Mouse (Mus musculus): Measurements from ENCODE around the gene Tmem183a.

The Tmem183a gene

GRCm38 (mm10) chr1:134344005-134344950, 17.5 kb downstream of the Tmem183a start:
- DNase-seq (ENCODE audit: low spot score): peak; percentile 94

DNA sequence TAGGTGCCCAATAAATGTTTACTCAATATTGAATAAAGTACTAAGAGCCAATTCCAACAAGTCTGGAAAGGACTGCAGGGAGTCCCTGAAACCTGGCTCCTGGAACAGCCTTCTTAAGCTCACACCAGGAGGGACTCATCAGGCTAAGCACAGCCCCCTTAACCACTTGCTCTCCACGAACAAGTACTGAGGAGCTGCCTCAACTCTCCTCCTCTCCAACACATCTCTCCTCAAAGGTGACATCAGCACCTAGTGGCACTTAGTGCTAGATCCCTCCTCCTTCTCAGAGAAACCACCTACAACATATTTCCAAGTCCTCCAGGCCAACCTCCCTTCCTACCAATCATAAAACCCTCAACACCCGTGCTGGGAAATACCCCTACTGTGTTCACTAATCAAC, 18.2 kb downstream of the Tmem183a start:
- DNase-seq (ENCODE audit: low spot score): no peak

- DNase-seq (ENCODE audit: low spot score): no peak
These were observed 18.9 kb downstream of the Tmem183a start for GRCm38 (mm10) chr1:134342781-134343310.

DNA sequence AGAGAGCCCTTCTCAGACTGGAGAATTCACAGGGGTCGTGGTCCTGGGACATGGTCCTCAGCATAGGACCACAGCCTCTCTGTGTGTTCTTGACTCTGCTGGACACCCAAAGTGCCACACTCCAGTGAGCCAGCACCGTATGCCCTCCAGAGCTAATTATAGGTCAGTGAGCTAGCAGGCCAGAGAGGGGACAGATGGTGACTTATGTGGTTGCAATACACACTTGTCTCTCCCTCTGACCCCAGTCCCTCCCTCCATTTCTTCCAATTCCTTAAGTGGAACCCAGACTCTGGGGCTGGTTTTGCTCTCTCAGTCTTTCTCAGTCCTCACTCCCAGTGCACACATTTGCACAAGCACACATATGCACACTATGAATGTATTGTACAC, 19.5 kb downstream of the Tmem183a start:
- no peak for DNase-seq (ENCODE audit: low spot score)

- no peak for DNase-seq (ENCODE audit: low spot score)
These were observed 20.0 kb downstream of the Tmem183a start for GRCm38 (mm10) chr1:134341641-134342277.

DNA sequence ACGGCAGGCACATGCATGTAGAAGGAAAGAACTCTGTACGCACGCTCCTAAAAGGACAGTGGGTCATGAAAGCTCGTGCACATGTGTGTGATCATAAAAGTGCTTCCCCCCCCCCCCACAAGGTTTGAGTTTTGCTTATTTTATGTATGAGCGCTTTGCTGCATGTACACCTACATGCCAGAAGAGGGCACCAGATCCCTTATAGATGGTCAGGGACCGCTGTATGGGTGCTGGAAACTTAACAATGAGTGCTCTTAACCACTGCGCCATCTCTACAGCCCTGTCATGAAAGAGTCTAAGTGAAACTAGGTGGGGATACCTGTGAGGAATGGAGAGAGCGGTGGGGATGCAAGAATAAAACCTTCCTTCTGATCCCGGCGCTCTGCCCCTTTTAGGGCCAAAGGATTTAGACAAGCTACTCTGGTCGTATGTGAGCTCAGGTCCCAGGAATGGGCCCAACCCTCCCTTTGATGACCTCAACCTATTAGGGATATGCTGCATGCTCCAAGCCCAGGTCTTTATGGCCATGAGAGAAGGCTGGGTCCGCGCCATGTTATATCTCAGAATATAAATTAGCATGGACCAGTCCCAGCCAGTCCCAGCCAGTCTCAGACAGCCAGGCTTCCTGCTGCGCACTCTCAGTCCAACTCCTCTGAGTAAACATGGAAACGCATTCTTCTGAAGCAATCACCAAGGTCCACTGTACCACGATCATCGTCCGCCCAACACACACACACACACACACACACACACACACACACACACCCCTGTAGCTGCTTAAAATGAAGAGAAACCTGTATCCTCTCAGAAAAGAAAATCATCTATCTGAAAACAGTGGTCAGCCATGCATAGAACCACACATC, 21.8 kb downstream of the Tmem183a start:
- no peak for DNase-seq (ENCODE audit: low spot score)

GRCm38 (mm10) chr1:134339162-134339561, 22.6 kb downstream of the Tmem183a start:
- DNase-seq (ENCODE audit: low spot score): no peak

DNA sequence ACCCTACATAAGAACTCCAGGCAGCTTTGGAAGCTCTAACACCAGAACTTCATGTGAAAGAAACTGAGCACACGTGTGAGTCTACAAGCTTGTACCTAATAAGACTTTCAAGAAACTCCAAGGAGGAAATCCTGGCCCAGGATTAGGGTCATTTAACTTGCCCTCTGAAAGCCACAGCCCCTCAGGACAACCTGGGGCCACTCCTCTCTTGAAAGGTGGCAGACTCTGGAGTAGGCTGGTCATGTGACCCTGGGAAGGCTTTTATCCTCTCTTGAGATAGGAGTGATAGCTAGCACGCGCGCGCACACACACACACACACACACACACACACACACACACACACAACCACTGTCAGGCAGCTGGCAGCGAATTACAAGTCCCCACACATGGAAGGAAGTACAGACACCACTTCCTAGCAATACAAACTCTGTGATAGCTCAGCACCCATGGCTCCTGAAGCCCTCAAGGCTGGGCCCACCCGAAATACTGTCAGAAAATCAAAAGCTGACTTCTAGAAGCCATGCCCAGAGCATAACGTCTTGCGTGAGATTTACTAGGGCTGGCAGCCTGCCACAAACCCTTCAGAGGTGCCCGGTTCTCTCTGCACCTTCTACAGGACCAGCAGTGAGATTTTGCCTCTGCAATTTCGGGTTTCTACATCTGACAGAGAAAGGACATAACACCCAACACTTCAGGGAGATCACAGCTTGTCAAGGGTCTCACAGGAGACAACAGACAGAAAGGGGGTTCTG, 24.6 kb downstream of the Tmem183a start:
- no peak for DNase-seq (ENCODE audit: low spot score)

GRCm38 (mm10) chr1:134335924-134336810, 25.6 kb downstream of the Tmem183a start:
- no peak for DNase-seq (ENCODE audit: low spot score)

- DNase-seq (ENCODE audit: low spot score): no peak
These were observed 26.4 kb downstream of the Tmem183a start for GRCm38 (mm10) chr1:134335211-134335923.

- DNase-seq (ENCODE audit: low spot score): no peak
These were observed 27.5 kb downstream of the Tmem183a start for GRCm38 (mm10) chr1:134334111-134334827.

- DNase-seq (ENCODE audit: low spot score): no peak
These were observed 28.2 kb downstream of the Tmem183a start for GRCm38 (mm10) chr1:134333371-134334110.

- DNase-seq (ENCODE audit: low spot score): no peak
These were observed 29.0 kb downstream of the Tmem183a start, which contains the start of gene Ppfia4 for GRCm38 (mm10) chr1:134332770-134333271. TSS of gene Ppfia4 (minus strand) at chr1:134332928.

DNA sequence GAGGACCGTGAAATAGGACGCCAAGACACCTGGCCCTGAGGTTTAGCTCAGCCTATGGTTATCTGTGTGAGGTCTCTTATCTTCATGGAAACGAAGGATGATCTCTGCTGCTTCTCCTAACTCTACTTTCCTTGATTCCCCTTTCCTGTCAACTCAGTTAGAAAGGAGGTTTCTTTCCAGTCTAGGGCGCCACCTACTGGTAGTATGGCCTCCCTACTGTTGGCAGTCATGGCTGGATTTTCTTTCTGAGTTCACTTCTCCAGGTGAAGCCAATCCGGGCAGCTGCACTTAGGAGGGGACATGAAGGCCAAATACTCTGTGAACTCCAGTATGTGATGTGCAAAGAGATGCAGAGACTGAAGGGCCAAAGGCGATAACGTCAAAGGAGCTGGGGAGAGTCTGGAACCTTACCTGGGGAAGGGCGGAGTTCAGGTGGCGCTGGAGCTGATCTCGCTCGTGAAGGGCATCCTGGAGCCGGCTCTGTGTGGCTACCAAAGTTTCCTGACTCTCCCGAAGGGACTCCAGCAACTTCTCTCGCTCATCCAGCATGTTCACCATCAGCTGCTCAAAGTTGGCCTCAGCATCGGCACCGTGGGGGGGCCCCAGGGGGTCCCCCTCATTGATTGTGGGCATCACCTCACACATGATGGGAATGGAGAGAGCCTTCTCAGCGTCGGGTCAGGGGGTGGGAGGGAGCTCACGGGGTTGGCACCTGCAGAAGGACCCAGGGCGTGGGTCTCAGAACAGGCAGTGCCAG, 29.7 kb downstream of the Tmem183a start:
- DNase-seq (ENCODE audit: low spot score): peak; percentile 63

- DNase-seq (ENCODE audit: low spot score): no peak
These were observed 34.9 kb downstream of the Tmem183a start for GRCm38 (mm10) chr1:134326841-134327346.

DNA sequence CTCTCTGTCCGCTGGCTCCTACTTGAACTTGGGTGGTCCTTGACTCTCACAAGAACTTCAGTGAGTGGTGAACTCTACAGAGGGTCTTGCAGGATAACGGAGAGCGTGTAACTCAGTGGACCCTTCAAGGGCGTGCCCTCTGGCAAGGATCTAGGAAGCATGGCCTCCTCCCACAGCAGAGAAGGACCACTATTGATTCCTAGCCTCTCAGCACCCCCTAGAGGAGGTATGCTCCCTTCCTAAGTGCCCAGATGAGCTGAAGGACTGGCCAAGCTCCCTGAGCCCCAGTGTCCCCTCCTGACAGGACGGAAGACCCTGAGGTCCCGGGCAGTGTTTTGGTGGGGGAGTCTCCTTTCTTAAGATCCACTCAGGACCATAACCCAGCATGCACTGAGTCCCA, 39.2 kb downstream of the Tmem183a start:
- DNase-seq (ENCODE audit: low spot score): no peak
